Mouse (Mus musculus): Measurements from ENCODE around the gene Ostf1.

Gene Ostf1

DNA sequence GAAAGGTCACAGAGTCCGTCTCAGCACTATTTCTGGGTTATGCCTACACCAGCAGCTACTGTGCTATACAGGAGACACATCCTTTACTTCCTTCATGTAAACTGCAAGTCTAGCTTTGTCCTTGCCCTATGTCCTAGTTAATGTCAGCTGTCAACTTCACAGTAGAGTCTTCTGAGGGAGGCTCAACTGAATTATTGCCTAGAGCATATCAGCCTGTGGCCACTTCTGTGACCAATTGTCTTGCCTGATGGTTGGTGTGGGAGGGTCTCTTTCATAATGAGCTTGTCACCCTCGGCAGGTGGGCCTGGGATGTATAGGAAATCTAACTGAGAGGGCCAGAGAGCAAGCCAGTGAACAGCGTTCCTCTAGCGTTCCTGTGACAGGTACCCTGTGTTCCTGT is 11.8 kb upstream of the Ostf1 start:
- DNase-seq: no peak

DNA sequence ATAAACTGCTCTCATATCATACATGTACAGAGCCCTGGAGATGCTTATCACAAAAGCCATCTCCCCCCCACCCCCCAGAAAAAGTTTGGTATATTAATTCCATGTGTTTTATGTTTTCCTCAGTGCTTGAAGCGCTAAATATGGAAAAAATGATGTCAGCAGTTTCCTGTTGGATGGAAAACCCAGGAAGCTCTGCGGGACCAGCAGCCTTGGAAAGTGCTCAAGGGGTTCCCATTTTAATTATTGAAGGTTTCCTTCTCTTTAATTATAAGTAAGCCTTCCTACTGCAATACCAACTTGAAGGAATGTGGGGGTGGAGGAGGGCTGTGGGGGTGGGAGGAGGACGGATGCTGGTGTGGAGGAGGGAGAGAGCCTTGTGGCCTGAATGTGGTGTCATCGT is 9.4 kb upstream of the Ostf1 start:
- DNase-seq: no peak

DNA sequence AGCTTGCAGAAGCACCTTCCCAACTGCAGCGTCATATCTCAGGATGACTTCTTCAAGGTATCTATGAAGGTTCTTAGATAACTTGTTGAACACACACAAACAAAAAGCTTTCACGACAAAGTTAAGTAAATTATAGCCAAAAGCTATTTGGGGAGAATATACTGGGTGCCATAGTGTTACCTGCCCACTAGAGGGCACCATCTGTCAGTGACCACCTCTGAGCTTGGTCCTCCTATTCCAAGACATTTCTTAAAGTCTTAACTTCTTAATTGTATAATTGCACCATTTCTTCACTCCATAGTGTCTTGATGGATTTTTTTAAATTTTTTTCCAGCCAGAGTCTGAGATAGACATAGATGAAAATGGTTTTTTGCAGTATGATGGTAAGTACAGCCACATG is 7.9 kb upstream of the Ostf1 start:
- no peak for DNase-seq

DNA sequence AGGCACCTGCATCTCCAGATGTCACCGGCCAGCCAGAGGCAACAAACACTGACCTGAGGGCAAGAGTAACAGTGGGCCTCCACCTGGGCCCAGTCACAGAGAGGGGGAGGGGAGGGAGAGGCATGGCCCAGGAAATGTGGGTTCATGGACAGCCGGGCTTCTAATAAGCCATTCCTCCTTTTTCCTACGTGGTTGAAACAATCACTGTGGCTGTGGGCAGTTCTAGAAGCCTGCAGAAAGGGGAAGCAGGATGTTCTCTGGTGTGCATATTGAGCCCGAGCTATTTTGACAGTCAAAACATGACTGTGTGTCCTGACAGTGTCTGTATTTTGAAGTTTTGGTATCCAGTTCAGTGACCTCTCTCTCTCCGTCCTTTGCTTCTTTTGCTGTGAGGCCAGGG is 7.3 kb upstream of the Ostf1 start:
- no peak for DNase-seq

DNA sequence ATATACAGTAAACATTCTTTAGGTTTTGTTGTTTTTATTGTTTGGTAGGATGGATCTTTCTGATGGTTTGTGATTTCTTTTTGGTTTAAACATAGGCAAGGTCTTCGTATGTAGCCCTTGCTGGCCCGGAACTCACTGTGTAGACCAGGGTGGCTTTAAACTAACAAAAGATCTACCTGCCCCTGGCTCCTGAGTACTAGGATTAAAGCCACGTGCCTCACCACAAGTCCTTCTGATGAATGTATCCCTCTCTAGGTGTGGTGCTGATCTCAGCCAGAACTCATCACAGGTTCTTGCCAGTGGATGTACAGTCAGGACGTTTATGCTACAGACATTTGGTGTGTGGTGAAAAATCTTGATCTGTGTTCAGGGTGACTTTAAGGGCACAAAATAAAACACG is 6.3 kb upstream of the Ostf1 start:
- DNase-seq: no peak

DNA sequence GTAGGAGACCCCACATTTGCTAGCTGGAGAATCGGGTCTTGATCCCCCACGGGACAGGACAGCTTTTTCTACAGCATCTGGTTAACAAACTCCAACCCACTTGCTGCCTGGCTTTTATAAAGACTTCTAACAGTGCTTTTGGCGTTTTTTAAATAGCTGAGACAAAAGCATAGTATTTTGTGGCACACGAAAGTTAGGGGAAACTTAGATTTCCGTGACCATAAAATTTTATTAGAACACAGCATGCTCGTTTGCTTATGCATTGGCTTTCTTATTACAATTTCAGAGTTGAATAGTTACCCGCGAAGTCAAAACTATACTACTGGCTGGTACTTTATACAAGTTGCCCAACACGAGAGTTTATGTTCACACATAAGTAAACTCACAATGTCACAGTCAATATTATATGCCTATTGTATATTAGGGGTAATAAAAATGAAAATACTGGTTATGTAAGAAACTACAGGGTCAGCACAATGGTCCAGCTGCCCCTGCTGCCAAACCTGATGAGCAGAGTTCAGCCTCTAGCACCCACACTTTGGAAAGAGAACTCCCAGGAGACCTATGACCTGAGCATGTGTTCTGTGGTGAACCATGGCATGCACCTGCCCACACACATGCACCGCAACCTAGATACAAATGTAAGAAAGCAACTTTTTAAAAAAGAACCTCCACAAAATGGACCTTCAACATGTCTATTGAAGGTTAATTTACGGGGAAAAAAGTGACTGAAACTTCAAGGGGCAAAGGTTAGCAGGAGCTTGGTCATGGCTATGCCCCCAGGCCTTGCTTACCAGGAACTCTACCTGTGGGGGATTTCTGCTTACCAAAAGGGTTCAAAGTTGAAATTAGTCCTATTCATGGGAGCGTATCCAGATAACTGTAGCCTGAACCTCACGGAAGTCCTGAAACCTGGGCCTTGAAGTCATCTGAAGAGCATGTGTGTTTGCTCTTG is 885 bp upstream of the Ostf1 start:
- DNase-seq: no peak

DNA sequence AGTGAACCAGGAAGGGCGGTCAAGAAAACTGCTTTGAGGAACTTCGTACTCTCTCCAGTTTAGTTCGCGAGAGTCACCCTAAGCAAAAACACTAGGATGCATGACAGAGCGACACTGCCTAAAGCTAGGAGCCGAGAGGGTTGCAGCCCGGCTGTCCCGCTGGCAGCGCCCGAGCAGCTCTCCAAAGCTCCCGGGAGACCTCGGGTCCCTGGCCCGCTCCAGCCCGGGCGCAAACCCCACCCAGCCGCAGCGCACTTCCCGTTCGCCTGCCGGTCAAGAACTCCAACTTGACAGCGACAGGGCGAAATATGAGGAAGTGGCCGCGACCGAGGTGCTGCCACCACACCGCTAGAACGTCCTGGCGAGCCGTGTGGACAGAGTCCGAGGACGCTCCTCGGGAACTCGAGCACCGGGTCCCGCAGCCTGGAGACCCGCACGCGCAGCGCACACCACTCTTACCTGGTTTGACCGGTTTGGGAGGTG is 421 bp downstream of the Ostf1 start:
- peak; percentile 77 to 79 for DNase-seq

DNA sequence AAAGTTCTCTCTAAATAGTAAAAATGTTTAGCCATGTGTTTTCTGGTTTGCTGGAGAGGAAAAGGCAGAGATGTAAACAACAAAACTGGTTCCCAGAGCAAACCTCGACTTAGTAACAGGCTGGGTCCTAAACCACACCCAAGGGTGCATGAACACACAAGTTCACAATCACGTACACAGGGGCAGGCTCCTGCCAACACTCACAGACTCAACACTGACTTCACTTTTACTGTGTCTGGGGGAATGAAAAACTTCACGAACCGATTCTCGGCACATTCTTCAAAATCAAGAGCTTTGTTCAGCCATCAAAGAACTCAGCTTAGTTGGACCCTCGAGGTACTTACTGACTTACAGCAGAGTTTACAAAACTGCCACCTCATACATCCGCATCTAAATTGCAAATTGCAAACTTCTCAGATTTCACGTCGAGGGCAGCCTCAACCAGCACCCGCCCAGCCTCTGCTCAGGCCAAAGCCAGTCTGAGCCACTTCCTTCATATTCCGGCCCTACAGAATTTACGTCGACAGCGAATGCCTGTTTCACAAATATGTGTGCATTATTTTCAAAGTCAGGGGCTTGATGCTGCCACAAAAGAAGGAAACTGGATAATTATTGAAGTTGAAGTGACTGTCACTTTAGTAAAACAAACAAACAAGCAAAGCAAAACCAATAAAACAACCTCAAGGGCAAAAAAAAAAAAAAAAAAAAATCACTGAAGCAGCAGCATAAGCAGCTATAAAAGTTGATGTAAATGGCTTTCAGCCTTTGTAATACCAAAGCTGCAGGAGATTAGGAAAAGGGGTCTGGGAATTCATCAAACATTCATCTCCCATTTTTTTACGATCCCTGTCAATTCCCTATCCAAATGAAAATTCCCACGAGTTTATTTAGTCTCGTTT is 1.2 kb downstream of the Ostf1 start:
- DNase-seq: peak; percentile 49 to 61

DNA sequence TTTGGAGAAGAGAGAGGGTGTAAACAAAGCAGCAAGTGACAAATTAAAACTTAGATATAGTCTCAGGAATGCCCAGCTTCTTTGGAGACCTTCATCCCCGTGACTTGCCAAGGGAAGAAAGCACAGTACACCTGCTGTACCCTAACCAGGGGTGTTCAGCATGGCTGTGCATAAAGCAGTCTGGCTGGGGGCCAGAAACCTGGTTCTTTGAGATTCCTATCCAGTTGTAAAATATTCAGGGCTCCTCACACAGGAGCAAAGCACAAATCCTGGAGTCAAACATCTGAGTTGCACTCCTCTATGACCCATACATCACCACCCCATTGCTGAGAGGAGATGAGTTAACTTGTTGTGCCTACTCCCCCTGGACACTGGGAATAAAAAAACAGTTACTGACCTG is 2.0 kb downstream of the Ostf1 start:
- no peak for DNase-seq

DNA sequence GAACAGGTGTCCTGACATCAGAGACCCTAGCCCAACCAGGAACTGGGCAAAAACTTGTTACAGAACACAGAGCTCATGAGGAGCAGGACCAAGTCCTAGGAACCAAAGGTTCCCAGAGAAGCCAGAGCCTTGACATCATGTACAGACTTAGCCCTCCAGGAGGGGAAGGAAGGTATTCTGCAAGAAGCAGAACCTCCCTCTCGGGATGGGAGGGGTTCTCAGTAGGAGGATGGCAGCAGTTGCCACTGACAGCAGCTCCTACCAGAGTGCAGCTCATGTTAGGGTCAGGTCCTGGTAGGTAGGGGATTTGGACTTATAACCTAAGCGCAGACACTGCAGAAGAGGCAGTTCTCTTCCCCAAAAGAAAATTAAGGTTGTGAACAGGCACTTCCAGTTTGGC is 7.7 kb downstream of the Ostf1 start:
- no peak for DNase-seq

DNA sequence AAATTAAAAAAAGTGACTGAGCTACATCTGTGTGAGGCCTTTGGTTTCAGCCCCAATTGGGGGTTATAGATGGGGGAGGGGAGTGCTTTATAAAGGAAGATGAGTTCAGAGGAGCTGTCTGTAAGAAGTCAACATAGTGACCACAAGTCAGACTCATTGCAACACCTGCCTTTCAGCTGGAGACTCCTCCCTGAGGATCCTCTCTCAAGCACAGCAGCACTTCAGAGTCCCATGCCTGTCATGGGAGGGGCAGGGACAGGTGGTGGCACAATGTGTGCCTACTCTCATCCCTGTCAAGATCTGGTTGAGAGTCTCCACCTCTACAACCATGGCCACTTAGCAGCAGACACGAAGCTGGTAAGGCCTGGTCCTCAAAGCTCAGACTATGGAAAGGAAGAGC is 11.9 kb downstream of the Ostf1 start:
- DNase-seq: no peak

DNA sequence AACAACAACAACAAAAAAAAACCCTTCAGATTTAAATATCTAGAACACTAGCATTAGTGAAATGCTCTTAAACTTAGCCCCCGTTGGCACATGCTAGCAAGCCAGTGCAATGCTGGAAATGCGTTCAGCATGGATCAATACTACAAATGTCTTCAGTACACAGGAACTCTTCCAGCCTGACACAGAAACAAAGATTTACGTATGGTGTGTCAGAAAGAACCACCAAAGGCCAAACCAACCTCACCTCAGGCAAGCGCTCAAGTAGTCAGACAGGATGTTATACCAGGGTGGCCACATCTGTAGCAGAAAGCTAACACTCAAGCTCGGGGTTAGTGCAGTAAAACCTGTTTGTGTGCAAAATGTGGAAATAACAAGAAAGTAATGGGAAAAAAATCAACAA is 12.6 kb downstream of the Ostf1 start:
- no peak for DNase-seq

DNA sequence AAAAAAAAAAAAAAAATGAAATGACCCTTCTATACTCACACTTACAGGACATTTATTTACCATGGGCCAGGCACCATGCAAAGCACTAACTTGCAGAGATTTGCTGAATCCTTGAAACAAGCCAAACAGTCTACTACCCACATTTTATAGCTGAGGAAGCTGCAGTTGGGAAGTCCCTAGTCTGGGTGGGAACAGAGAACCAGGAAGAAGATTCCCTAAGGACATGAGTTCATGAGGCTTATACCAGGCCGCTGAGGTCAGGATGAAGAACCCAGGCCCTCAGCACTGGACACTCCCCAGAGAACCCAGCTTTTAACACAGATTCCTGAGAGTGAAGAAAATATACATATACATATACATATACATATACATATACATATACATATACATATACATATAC is 14.1 kb downstream of the Ostf1 start:
- no peak for DNase-seq

DNA sequence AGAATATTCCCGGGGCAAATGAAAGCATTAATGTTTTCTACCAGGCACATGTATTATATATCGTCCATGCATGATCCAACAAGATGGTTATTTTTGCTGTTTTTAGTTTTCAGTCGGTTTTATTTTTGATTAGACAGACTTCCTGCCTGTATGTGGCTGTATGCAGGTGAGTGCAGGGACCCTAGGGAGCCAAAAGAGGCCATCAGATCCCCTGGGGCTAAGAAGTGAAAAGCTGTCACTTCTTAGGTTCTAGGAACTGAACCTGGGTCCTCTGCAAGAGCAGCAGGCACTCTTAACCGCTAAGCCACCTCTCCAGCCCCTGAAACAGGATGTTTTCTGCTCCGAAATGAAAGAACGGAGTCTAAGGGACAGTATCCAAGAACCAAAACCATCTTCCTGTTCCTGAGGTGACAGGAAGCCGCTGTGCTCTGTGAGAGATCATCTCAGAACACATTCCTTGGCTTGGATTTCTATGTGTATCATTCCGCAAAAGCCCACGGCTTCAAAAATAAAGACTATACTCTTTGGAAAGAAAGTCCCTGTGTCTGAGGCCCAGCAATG is 15.9 kb downstream of the Ostf1 start:
- no peak for DNase-seq

DNA sequence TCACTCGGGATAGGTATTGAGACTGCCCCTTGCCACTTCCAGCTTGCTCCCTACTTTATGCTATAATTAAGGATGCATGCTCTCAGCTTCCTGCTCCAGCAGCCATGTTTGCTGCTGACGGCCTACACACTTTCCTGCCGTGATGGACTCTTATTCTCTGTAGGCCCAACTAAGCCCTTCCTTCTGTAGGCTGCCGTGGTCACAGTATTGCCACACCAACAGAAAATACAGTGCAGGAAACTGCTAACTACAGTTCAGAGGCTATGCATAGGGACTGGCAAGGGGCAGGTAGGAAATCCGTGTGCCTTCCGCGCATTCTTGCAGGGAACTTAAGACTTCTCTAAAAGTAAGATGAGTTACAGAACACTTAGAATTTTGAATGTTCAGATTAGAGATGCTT is 17.3 kb downstream of the Ostf1 start:
- no peak for DNase-seq

DNA sequence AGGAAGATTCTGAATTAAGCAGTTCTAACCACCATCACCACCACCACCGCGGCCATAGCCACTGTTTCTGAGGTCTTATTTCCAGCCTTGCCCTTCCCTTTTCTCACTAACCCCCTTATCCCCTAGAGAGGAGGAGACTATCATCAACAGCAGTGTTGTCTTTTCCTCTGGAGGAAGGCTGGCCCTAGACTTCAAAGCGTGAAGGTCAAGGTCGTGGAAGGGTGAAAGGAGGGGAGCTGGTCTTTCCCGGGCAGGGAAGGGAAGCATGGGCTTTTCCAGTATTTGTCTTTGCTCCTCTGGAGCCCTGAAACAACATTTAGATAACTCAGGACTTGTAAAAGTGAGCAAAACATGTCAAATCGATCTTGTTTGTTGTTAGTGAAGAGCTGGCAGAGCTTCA is 22.6 kb downstream of the Ostf1 start:
- DNase-seq: no peak

DNA sequence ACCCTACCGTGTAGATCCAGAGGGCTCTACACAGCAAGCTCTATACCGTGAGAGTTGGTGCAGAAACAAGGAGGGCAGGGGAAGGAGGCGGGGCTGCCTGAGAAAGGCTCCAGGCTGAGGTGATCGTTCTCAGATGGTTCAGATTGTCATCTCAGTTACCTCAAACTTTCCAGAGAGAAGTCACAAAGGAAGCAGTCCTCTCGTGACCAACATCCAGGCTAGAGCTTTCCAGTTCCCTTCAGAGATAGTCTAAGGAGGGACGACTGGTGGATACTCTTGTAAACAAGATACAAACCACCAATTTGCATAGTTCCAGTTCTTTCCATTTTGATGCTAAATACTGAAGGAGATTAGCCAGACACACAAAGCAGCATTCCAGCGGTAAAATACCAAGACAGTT is 23.7 kb downstream of the Ostf1 start:
- no peak for DNase-seq

DNA sequence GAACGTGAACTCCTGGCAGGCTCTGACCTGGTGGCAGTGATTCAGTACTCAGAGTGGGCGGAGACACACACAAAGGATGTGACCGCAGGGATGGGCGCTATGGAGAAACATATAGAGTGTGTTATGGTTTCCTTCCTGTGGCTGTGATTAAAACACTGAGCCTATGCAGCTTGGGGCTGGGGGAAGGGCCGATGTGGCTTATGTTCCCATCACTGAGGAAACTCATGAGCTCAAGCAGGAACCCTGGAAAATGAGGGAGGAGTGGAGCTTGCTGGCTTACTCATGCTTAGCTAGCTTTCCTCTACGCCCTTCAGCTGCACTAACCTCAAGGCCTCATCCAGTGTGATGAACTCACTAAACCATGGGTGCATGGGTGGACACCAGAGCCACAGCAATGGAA is 28.6 kb downstream of the Ostf1 start:
- no peak for DNase-seq

DNA sequence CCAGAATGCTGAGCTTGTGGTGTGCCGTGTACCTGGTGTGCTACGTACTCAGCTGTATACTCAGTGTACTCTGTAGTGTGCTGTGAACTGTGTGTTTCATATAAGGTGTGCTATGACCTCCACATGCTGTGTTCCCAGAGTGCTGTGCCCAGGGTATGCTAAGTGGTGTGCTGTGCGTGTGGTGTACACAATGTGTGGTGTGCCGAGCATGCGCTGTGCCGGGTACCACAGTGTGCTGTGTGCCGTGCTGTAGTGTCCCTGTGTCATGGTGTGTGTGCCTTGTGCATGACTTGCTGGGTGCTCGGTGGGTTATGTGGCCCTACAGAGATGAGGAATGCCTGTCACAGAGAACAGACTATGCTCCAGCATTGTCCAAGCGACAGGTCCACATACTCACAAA is 31.0 kb downstream of the Ostf1 start:
- no peak for DNase-seq

DNA sequence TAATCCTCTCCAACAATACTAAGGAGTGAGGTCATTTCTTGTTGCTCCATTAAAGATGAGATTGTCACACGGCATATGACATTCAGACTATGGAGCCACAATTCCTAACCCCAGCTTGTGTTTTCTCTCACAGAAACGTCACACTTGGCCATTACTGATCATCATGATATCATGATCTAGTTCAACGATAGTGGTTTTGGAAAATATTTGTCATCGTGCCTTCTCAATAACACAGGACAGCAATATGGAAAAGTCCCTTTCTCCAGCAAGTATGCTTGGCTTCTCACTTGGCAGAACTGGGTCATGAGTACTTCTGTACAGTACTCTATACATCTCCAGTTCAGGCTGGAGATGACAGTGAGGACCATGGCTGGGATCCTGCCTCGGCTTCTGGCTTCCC is 32.0 kb downstream of the Ostf1 start:
- no peak for DNase-seq

DNA sequence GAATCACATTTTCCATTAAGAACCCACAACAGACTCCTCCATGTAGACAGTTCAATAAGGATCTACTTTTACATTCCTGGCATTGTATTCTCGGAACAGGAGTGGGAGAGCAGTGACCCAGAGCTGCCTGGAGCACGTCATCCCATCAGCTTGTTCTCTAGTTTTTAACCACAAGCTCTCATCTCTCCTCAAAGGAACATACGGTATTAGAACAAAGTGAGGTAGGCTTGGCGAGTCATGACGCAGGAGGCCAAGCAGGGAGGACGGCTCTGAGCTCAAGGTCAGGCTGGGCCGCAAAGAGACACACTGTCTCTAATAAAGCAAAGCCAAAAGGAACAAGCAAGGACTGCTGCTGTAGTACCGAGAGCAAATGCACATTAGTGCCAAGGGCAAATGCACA is 32.6 kb downstream of the Ostf1 start:
- peak in 1 of 2 experiments; percentile 57 for DNase-seq

DNA sequence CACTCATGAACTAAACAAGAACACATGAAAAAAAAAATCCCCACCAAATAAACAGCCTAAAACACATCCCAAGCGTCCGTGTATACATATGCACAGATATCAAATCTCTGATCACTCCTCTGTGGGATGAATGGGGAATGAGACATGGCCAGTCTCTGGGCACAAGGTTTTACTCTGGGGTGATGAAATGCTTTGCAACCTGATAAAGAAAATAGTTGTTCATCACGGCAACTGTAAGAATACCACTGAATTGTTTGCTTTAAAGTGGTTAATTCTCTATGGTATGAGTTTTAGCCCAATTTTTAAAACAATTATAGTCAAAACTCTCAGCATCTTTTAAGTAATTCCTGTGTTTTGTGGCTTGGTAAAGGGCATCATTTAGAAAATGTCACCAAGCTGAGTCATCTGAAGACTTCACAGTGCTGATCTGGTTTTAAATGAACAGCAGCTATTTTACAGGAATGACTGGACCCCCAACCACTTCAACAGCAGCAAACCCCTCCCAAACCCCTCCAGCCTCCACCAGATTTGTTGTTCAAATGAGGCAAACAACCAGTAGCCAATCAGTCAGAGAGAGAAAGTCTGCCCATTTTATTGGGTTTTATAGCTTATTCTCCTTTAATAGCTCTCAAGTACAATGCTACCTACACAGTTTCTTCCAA is 33.2 kb downstream of the Ostf1 start:
- DNase-seq: no peak

DNA sequence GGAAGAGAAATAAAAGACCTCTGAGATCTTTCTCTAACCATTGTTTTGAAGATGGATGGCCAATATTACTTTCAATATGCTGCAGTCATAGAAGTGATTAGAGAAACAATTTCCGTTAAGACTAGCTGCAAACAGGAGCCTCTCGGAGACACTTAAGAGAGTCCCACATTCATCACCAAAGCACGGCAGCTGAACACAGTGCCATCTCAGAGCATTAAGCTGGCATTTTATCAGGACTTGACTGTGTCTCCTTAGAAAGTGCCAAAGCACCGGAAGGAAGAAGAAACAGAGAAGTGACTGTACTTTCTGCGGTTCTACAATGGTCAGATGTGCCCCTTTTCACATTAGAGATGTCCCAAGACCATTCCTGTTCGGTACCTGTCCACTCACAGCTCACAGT is 33.9 kb downstream of the Ostf1 start:
- DNase-seq: no peak

All from lung, adult 18-20 months (tissue).